Mouse (Mus musculus): ENCODE results near the gene Veph1. TPM values are rescaled to one million over a fixed set of nuclear protein-coding genes. Genes with fewer than 3 reads are reported as not detected.

Veph1 gene
- total RNA-seq, 2 experiments from 2014 or later = not detected

DNA sequence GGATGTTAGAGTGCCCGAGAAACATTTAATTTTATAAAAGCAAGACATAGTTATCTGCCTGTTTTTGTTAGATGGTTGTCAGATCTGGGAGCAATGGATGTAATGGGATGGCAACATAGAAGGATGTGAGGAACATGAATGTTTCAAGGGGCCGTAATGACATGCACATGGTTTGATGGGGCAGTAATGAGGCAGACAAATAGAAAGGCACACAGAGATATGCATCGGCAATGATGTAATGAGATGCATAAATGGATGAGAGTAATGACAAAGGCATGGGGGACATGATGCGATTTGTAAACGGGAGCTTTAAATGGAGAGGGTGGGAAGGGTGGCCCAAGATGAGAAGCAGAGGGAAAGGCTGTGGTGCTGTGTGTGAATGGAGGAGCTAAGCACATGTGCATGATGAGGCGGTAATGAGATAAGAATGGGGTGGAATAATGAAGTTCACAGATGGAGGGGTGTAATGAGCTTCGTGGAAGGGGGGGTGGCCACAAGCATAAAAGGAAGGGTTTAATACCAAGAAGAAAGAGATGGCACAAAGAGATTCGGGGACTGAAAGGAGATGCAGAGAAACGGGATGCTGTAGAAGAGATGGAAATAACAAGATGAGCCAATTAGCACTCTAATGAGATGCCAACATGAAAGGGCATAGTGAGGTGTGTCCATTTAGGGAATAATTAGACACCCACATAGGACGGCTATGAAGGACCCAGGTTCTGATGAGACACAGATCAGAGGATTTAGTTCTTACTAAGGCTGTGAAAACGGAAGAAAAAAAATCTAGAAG is 194.6 kb downstream of the Veph1 start:
- DNase-seq = no peak

DNA sequence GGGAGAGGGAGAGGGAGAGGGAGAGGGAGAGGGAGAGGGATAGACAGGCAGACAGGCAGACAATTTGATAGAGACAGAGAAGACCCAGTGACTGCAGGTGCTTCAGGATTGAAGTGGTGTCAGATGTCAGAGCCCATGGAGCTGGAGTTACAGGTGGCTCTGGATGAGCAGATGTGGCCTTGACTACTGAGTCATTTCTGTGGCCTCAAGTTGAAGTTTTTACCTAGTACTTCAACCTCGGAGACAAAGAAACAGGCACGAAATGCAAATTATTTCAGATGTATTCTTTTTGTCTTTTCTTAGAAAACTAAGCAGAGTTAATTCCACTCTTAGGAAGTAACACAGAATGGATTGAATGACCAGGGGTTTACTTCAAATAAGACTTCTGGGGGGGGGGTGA is 195.6 kb downstream of the Veph1 start:
- DNase-seq = no peak

DNA sequence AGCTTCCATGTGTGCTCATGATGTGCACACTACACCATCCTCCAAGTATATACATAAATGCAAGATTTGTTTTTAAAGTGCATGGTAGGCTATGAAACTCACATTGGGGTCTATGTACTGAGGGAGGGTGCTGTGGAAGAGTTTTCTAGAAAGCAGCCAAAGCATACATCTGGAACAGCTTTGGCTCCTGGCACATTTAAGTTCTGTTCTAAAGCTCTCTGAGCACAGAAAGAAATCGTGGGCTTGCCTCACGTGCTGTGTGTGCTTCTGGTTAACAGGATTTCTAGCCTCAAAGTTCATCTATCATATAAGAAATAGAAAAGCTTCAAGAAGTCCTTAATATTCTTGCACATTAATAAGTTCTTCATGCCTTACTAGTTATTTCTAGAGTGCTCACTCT is 204.9 kb downstream of the Veph1 start:
- no peak for DNase-seq

DNA sequence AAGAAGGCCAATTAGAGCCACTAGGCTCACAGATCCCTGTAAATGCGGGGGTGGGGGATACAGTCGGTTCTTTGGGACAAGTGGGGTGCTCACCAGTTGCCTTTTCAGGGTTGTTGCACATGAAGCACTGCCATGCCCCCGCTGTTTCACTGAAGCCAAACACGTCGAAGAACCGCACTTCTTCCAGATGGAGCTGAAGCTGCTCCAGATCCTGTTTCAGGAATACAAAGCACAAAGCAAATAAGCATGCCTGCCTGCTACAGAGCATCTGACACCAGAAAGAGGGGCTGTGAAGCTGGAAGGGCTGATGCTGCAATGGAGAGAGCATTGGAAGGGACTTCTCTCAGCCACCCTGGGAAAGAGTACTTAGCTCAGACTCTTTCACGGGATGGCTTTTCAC is 209.0 kb downstream of the Veph1 start:
- DNase-seq = no peak

DNA sequence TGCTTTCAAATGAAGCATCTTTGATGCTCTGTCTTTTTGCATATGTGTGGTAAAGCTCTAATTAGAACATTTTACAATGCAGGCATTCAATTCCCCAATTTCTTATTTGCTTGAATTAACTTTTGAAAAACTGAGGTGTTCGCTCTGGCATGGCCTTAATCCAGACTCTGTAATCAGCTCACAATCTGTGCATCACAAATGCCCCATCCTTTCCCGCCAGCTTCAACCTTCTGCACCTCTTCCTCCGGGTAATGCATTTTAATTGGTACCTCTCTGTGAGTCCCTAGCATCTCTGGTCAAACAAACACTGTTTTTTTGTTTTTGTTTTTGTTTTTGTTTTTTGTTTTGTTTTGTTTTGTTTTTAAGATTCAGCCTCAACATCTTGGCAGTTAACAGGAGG is 212.8 kb downstream of the Veph1 start:
- DNase-seq = no peak

DNA sequence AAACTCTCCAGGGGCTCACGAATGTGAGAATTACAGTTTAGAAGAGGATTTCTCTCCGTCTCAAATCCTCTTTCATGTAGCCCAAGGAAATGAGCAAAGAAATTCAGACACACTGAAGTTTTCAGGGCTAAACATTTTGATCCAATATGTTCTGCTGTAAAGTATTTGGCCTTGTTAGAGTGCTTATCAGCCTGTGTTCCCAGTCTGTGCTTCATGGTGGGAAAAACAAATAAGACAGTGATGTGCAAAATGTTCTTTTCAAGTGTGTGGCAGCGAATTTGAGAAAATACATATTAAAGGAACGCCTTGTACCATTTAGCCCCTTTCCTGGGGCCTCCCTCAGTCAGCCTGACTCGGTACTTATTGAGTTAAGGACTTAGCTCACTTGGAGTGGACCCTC is 213.2 kb downstream of the Veph1 start:
- no peak for DNase-seq

DNA sequence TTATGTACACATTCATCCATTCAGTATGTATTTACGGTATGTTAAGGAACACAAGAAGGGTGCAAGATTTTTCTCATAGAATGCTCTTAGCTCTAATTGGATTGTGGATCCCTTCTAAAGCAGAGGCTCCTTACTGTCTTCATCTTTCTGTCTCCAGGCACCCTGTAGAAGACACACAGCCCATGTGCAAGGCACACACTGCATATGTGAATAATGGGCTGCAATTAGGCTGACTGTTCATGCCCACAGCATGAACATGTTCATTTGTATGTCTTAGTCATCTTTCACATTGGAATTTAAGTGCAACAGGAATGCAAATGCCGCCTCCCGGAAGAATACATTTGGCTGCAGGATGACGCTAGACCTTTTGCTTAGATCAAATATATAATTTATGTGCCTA is 213.7 kb downstream of the Veph1 start:
- no peak for DNase-seq

DNA sequence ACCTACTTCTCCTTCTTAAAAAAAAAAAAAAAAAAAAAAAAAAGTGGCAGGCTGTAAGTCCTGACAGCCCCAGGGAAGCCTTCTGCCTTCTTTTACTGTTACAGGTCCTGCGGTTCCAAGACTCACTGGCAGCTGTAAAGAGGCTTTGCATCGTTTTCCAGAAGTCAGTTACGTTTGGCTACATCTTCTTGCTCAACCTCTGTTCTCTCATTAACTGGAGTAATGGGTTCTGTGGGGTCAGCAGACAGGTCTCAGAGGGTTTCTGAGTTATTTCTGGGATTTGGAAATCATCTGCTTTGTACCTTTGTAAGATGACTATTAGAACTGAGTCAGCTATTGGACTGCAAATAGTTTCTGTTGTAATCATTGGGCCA is 215.3 kb downstream of the Veph1 start:
- DNase-seq = peak; percentile 3 to 9

DNA sequence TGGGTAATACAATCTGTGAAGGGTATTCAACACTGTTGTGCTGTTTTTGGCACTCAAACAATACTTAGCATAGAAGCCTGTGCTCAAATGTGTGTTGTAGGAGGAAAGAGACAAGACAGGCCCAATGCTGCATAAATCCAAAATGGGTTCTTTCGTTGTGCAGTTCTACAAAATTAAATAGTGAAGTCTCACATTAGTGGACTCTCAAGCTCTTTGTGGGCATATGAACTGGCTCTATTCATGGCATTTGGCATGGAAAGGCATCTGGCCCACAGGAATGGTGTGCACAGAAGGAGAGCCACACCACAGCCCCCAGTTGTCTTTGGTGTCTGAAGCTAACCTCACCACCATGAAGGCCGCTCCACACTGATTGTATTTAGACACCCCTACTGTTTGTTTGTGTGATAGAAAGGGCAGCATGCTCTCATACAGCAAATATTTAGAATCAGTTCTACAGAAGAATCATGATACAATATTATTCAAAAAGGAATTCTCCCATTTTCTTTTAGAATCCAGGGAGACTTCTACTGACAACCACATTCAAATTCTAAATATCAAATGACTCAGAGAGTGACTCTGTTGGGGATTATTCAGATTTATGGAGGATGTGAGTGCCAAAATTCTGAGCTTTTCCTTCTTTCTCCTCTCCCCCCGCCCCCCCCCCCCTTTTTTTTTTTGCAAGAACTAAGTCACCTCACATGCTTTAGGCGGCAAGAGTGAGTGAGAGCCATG is 215.8 kb downstream of the Veph1 start:
- no peak for DNase-seq

DNA sequence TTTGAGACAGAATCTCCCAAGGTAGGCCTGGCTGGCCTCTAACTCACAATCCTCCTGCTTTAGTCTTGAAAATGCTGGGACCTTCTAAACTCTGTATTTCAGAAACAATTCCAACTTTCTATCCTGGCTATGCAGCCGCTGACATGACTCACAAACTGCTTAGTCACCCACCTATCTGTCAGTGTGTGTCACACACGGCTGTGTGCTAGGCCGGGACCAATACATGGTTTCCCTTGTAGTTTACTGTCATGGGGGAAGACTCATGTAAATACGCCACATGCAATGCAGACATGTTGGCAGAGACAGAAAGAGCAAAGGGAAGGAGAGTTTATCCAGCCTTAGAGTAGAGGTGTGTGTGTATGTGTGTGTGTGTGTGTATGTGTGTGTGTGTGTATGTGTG is 216.8 kb downstream of the Veph1 start:
- DNase-seq = no peak

DNA sequence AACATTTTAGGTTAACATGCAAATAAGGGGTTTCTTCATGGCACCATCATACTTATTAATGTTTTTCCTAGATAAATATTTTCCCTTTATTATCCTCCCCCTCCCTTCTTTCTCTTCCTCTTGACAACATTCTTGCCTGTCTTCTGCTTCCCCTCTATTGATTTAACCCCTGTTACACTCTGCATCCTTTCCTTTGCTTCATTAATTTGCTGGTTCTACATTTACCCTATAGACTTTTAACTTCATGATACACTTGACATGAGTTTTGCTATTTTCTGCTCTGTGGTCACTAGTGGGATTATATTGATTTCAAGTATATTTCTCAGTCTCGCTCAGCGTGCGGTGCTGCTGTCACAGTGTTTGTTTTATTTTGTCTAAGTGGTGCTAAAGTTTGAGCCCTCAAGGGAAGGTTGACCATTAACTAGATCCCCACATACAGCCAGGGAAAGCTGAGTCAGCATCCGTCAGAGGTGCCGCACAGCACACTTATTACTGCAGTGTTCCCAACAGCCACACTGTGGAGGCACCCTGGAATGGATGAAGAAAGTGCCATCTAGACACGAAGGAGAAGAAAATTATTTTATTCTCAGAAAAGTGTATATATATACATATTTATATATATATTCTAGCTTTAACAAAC is 217.6 kb downstream of the Veph1 start:
- DNase-seq = no peak

DNA sequence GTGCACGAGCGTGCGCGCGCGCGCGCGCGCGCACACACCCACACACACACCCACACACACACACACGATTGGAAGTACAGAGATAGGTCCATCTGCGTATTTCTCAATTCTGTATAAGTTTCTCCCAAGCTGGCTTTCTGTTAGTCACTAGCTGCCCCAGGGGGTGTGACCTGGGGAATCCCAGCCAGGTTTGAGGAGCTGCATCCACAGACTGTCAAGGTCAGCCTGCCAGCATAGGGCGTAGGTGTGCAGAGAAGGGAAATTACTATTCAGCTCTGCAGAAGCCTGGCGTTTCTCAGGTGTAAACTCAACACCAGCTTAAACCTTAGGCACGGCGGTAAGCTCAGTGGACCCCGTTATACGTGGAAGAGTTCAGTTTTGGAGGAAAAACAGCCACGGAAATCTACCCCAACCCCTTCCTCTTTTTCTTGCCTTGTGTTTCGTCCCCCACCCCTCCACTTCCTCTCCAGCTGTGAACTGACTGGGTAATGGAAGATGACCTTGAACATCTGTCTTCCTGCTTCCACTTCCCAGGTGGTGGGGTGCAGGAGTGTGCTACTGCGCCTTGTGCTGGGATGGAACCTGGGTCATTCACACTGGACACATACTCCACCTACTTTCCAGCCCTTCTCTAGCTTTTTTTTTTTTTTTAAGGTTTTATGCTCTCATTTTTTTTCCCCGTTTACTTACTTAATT is 218.5 kb downstream of the Veph1 start:
- DNase-seq = peak; percentile 14 to 35

DNA sequence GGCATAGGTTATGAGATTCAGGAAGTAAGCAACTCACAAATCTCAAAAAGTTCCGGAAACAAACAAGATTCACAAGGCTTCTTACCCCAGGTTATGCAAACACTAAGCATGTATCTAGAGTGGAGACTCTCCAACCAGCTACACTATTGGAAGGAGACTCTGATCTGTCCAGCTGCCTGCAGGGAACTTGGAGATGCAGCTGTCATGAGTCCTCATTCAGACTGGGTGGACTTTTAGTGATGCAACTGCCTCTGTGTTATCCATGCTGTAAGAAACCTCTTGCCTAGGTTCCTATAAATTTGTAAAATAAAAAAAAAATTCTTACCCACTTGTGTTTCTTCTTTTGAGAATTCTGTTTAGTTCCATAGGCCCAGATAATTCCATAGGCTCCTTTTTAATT is 226.4 kb downstream of the Veph1 start:
- DNase-seq = no peak

DNA sequence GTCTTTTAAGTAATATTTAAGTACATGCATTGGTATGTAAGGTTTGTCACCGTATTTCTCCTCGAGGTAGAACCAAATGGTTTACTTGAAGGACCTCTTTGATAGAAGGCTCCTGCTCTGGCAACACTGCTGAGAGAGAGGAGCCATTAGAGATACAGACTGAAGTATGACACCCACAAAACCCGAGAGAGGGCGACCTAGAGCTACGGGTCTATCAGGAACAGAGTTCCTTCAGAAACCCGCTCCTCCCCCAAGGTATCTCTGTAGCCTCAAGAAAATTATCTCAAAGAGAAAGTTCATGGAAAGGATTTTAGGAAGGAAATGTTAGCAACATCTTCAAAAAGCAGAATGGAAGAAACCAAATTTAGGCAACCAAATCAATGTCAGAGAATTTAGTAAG is 232.8 kb downstream of the Veph1 start:
- peak in 1 of 2 experiments; percentile 9 for DNase-seq

DNA sequence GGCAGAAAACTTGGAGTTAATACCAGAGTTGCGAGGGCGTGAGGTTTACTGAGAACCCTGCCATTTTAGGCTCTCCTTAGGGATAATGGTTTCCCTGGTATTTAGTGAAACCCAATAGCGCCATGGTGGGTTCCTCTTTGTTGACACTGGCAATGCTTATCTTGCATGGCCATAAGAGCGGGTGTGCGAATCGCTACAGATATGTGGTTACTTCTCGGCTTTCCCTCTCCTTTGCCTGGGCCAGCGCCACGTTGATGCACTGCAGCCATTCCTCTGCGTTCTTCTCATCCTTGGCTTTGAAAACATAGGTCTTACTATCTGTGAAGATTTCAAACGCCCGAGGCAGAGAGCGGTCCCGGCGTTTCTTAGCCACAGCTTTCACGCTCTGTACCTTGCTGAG is 239.7 kb downstream of the Veph1 start:
- DNase-seq = no peak

DNA sequence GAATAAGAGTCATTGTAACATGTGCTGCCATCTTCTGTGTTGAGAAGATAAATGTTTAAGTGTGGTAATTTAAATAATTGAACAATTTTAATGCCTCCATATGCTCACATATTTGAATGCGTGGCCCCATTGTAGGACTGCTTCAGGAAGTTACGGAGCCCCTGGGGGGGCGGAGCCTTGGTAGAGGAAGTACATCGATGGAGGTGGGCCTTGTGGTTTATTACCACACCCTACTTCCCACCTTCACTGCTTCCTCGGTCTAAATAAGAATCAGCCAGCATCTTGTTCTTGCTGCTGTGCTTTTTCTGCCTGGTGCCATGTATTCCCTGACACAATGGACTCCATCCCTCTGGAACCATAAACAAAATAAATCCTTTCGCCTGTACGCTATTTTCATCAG is 241.0 kb downstream of the Veph1 start:
- DNase-seq = no peak

DNA sequence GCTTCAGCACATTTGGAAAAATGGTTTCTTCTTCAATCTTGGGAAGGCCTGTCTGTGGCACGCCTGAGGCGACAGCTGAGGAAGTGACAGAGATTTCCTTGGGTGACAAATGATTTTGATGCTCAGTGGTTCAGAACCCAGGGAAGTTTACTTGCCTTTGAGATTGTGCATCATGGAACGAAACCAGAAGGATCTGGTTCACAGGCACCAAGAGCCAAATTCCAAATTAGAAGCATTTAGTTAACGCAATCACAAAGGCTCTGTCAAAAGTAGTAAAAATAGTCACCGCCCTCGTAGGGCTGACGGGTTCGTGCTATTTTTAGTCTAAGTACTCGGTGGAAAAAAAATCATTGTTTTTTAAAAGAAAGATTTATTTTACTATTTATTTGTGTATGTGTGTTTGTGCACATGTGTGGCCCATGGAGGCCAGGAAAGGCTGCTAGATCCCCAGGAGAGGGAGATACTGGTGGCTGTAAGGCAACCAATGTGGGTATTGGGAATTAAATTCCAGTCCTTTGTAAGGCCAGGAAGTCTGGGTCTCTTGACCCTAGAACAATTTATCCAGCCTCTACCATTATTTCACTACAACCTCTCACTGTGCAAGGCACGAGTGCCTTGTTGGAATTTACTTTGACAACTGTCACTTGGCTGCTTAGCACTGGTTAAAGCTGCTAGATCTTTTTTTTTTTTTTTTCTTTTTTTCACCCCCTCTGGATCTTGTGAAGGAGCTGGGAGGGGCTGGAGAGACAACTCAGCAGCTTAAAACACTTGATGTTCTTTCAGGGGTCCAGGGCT is 246.3 kb downstream of the Veph1 start:
- peak; percentile 6 to 10 for DNase-seq

DNA sequence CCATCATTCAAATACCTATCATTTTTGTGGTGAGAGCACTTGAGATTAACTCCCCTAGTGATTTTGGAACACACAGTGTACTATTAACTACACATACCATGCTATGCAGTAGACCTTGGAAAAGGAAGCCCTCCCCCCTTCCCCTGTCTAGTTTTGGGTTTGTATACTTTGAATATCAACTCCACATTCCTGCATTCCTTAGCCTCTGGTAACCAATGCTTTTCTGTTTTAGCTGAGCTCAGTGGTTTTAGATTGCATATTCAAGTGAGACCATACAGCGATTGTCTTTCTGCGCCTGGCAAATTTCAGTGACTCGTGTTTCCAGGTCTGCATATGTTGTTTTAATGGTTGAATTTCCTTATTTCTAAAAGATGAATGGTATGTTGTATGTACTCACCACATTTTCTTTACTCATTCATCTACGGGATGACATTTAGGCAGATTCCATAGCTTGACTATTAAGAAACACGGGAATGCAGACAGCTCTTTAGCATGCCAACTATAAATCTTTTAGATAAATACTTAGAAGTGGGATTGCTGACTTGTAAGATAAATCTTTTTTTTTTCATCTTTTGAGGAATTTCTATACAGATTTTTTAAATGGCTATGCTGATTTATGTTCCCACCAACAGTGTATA is 255.7 kb downstream of the Veph1 start:
- no peak for DNase-seq

DNA sequence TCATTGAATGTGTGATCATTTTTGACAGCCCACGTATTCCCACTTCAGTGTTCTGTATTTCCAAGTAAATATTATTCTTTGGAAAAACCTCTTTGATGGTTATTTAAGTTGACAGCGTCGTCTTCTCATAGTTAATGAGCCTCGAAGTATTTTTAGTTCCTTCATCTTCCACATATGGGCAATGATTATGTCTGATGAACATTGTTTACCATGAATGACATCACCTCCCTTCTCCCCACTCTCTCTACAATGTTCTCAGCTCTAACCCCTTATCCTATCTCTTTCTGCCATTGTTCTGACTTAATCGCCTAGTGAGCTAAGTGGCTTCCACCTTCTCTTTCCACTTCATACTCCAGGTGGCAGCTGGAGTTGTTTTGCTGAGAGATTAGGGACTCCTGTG is 261.4 kb downstream of the Veph1 start:
- no peak for DNase-seq

DNA sequence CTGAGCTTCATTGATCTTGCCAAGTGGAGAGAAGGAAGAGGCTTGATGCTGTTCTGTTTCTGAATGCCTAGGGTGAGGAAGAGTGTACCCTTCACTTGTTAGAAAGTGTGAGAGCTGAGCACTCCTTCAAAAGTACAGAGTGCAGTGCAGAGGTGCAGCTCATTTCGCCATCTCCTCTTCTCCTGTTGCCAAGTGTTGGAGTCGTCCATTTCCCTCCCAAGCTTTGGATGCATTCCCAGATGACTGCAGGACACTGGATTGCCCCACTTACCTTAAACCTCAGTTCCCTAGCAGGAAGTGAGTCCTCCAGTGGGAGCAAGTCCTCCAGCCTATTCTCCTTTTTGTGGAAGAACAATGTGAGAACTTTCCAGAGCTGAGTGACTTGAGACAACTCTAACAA is 263.3 kb downstream of the Veph1 start:
- DNase-seq = peak; percentile 22 to 30

DNA sequence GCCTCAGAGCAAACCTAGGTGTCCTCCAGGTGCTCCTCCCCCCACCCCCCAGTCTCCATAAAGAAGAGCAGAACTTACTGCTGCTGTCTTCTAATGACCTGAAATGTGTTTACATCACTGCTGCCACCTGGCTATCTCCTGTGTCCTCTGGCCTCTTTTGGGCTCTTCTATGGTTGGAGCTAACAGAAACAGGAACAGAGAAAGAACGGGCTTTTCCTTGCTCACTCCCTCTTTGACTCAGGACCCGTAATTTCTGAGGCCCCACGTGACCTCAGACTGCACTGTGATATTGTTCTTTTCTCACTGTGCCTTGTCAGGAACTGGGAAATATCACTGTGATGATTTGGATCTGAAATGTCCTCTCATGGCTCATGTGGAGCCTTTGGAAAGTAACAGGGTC is 271.2 kb downstream of the Veph1 start:
- DNase-seq = no peak
